Mouse (Mus musculus): Measurements from ENCODE around the gene Cinp. TPM values are rescaled to one million over a fixed set of nuclear protein-coding genes. Genes with fewer than 3 reads are reported as not detected.
A peak's percentile ranks its signal among the peaks of the same experiment; 100 is the strongest.
"Not testable (repeated sequence)": the region's sequence is repeated elsewhere in the genome, so short reads cannot be mapped to it uniquely, and the experiment has no call there.

The Cinp gene
- polyA plus RNA-seq, 1 experiment from 2014 or later: 74.3 TPM

DNA sequence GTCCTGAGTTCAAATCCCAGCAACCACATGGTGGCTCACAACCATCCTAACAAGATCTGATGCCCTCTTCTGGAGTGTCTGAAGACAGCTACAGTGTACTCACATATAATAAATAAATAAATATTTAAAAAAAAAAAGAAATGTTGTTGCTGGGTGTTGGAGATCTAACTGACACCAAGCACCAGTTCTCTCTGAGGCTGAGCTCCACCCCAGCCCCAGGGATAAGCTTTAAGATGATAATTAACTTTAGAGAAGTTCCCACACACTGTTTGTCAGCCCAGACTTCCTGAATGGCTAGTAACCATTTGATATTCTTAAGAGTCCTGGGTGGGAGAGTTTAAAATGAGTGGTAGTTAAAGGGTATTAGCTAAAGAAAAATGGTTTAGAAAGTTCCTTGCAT lies 28.7 kb downstream of the Cinp start:
- Histone ChIP-seq H3K27me3 (no peaks in the 10 kb centered on the region), H3K4me3 (no peak overlapping the region), H3K4me1 (peaks cover 5% of the 10 kb centered on the region; the same call in 1 of the 2 replicates), H3K4me2 (no peak overlapping the region), H3K9me3 (no peaks in the 10 kb centered on the region), H3K9ac (no peak overlapping the region), H3K36me3 (peaks cover 69% of the 10 kb centered on the region), H3K27ac (no peak overlapping the region)
- ATAC-seq (ENCODE audit: insufficient number of reproducible peaks, insufficient read depth, low FRiP score, low TSS enrichment, low read depth): no peak

DNA sequence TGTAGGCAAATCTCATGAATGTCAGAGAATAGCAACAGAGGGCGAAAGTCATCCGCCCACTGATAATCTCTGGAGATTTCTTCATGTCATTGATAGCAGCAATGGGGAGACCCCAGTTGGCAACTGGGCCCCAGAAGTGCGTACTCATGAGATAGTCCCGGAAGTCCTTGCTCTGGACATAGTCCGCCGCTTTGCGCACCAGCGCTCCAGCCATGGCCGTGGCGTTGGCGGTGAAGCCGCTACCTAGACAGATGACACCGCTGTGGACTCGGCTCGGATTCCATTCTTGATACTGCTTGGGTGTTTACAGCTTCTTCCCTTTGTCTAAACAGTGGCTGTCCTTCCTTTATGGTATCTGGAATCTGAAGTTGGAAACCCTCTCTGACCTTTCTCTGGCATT lies 30.3 kb downstream of the Cinp start:
- 96% methylated on average over 15 of the region's 15 CpGs for WGBS
- not testable (repeated sequence) for H3K4me1 ChIP-seq; H3K4me3 ChIP-seq; H3K27ac ChIP-seq; H3K27me3 ChIP-seq; H3K4me2 ChIP-seq; ATAC-seq (ENCODE audit: insufficient number of reproducible peaks, insufficient read depth, low FRiP score, low TSS enrichment, low read depth); H3K9ac ChIP-seq; H3K9me3 ChIP-seq
- peaks cover 60% of the 10 kb centered on the region for H3K36me3 ChIP-seq

DNA sequence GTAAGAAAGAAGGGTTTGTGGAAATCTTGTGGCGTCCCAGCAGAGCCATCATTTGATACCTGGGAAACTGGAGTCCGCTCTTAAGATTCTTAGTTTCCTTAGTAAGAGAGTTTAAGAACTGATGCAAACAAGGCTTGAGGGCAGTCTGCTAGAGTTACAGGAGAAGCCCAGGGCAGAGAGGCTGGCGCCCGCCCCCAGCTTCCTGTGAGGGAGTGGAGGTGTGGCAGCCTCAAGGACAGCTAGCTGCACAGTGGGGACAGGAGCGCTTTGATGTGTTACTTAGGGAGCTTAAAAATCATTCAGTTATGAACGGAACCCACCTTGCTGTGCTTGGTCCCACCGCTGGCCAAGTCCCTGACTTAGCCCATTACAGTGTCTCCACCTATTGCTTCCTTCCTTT lies 31.7 kb downstream of the Cinp start:
- Histone ChIP-seq H3K4me3 (no peak overlapping the region), H3K36me3 (peaks cover 58% of the 10 kb centered on the region), H3K4me2 (no peak overlapping the region), H3K9ac (no peak overlapping the region), H3K9me3 (no peaks in the 10 kb centered on the region), H3K27ac (no peak overlapping the region), H3K4me1 (peaks cover 11% of the 10 kb centered on the region; the same call in 1 of the 2 replicates), H3K27me3 (no peaks in the 10 kb centered on the region)
- ATAC-seq (ENCODE audit: insufficient number of reproducible peaks, insufficient read depth, low FRiP score, low TSS enrichment, low read depth): no peak
- 55% methylated on average over 7 of the region's 7 CpGs for WGBS

DNA sequence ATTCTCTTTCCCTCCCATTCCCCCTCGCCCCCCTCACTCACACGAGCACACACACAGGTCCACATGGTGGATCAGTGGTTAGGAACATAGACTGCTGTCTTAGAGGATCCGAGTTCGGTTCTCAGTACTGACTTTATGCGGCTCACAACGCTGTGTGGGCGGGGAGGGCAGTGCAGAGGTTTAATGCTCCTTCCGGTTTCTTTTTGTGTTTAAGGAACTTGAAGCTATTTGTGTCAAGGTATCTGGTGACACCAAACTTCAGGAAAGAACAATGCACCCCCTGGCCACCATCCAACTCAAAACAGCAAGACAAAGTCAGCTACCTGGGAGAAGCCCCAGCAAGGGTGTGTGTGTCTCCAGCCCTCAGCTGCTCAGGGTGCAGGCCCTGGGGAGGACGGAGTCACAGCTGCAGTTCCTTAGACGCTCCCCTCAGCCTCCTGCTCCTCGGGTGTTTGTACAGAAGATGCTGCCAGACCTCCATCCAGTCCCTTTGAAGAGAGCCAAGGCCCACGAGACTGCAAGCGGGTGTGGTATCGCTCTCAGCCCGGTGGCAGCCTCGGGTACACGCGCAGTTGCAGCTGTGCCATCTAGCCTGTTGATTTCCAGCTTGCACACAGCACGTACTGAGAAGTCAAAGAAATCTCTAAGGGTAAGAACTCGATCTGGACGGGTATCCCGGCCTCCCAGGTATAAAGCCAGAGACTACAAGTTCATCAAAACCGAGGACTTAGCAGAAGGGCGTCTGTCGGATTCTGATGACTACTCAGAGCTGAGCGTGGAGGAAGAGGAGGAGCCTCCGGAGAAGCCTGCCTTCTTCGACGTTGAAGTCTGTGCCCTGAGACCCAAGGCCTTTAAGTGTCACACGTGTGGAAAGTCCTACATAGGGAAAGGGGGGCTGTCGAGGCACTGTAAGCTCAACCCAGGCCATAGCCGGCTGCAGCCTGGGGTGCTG lies 33.9 kb downstream of the Cinp start:
- H3K4me2 ChIP-seq: no peak overlapping the region
- H3K27me3 ChIP-seq: no peaks in the 10 kb centered on the region
- peak overlapping the region; percentile 23; the same call in 1 of the 2 replicates for H3K27ac ChIP-seq
- H3K36me3 ChIP-seq: peaks cover 46% of the 10 kb centered on the region
- WGBS: 83% methylated on average over 32 of the region's 32 CpGs
- H3K9ac ChIP-seq: no peak overlapping the region
- peaks cover 22% of the 10 kb centered on the region for H3K4me1 ChIP-seq
- H3K9me3 ChIP-seq: no peaks in the 10 kb centered on the region
- H3K4me3 ChIP-seq: no peak overlapping the region
- ATAC-seq (ENCODE audit: insufficient number of reproducible peaks, insufficient read depth, low FRiP score, low TSS enrichment, low read depth): no peak

DNA sequence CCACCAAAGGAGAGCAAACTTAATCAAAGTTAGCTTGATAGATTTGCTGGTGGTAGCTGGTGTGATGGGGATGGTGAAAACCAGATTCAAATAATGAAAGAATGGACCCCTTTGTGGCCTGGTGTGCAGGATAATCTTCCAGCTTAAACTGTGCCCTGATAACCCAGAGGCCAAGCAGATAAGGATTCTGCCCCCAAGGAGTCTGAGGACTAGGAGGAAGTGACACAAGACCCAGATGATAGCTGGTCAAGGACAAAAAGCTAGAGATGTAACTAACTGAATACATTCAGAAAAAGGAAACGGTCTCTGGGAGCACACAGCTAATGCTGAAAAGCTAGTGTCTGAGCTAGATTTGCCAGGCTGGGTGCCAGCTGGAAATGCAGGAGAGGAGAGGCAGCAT lies 37.0 kb downstream of the Cinp start:
- no peak for ATAC-seq (ENCODE audit: insufficient number of reproducible peaks, insufficient read depth, low FRiP score, low TSS enrichment, low read depth)
- peaks cover 2% of the 10 kb centered on the region; the same call in 1 of the 2 replicates for H3K27me3 ChIP-seq
- H3K4me3 ChIP-seq: no peak overlapping the region
- H3K27ac ChIP-seq: no peak overlapping the region
- H3K4me2 ChIP-seq: no peak overlapping the region
- peaks cover 17% of the 10 kb centered on the region for H3K4me1 ChIP-seq
- no peaks in the 10 kb centered on the region for H3K9me3 ChIP-seq
- WGBS: 89% methylated on average over 1 of the region's 1 CpGs
- 0 out of 2 replicates have a peak overlapping the region, but pooled peaks have one; percentile 93 for H3K9ac ChIP-seq
- H3K36me3 ChIP-seq: peaks cover 25% of the 10 kb centered on the region

DNA sequence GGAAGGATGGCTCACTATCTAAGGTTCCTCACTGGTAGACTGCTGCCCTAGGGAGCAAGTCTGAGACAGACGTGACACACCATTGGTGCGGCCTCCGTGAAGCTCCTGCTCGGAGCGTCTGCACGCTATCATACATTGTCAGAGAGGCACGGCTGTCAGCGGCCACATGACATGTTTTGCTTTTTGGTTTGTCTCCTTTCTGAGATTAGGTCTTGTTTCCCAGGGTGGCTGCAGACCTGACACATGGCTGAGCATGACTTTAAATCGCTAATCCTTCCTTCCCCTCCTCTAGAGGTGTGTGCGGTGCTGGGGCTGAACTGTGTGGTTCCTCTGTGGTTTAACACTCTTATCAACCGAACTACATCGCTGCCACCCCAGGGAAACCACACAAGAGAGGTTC lies 37.5 kb downstream of the Cinp start:
- Histone ChIP-seq H3K4me1 (peaks cover 17% of the 10 kb centered on the region), H3K9me3 (no peaks in the 10 kb centered on the region), H3K27ac (no peak overlapping the region), H3K36me3 (peaks cover 22% of the 10 kb centered on the region), H3K27me3 (peaks cover 8% of the 10 kb centered on the region), H3K4me2 (peak overlapping the region; percentile 80), H3K4me3 (peak overlapping the region; percentile 91), H3K9ac (peak overlapping the region; percentile 93; the same call in 1 of the 2 replicates)
- WGBS: 79% methylated on average over 12 of the region's 12 CpGs
- ATAC-seq (ENCODE audit: insufficient number of reproducible peaks, insufficient read depth, low FRiP score, low TSS enrichment, low read depth): no peak

DNA sequence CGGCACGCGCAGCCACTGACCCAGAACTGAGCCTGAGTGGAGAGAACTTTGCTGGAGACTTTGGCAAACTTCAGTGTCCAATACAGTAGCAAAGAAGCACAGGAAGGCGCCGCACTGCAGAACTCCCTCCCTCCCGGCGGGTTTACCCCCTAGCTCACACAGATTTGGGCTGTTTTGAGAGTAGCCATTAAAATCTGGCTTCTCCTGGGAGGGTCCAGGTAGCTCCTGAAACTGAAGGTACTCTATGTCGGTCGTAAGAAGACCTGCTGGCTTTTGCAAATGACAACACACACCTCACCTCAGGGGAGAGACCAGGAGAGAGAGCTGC lies 38.1 kb downstream of the Cinp start:
- ATAC-seq (ENCODE audit: insufficient number of reproducible peaks, insufficient read depth, low FRiP score, low TSS enrichment, low read depth): no peak
- peaks cover 17% of the 10 kb centered on the region for H3K36me3 ChIP-seq
- peak overlapping the region; percentile 80 for H3K4me2 ChIP-seq
- peaks cover 21% of the 10 kb centered on the region for H3K4me1 ChIP-seq
- H3K9ac ChIP-seq: peak overlapping the region; percentile 93
- H3K9me3 ChIP-seq: no peaks in the 10 kb centered on the region
- H3K4me3 ChIP-seq: peak overlapping the region; percentile 91
- H3K27ac ChIP-seq: peak overlapping the region; percentile 74
- WGBS: 15% methylated on average over 9 of the region's 9 CpGs
- H3K27me3 ChIP-seq: peaks cover 13% of the 10 kb centered on the region

DNA sequence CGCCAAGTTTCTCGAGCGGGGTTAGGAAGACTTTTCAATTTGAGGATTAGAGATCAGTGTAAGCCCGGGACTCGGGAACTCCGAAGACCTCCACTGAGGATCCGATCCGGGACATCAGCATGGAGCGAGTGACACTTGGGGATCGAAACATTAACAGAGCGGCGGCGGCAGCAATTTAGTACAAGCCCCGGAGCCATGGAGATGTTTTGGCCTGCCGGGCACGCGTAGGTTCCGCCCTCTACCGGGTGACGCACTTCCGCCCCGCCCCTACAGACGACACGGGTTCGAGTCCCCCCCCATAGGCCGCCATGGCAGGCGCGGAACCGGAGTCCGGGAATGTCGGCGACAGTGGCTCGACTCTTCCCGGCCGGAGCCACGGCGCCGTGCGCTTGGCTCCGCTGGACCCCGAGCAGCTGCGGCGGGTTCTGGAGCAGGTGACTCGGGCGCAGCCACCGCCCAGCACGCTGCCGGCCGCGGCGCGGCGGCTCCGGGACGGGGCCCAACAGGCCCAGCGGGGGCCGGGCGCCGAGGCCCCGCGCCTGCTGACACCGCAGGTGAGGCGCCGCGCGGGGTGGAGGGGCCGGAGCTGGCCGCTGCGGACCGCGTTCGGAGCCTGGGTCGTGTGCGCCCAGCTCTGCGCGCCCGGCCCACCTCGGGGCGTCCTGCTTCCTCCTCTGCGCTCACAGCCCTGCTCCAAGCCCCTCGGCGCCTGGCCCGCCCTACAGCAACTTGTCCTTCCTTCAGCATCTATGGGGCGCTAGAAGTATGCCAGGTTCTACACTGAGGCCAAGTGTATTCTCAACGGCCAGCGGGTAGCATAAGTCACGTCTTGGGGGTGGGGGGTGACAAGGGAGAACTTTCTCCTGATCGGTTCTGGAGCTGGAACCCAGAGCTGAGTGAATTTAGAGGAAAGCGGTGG lies 38.7 kb downstream of the Cinp start, which contains the start of gene Zfp839:
TSS of gene Zfp839 (plus strand) at position 244 of the 919 bp plus-strand sequence.
- Histone ChIP-seq H3K9ac (peak within 1 kb of the TSS; percentile 93), H3K36me3 (peaks cover 11% of the 10 kb centered on the region), H3K4me2 (peak within 1 kb of the TSS; percentile 80), H3K4me3 (peak within 1 kb of the TSS; percentile 91), H3K27me3 (peaks cover 13% of the 10 kb centered on the region), H3K4me1 (peaks cover 27% of the 10 kb centered on the region), H3K27ac (peak within 1 kb of the TSS; percentile 74), H3K9me3 (no peaks in the 10 kb centered on the region)
- peak; percentile 69 for ATAC-seq (ENCODE audit: insufficient number of reproducible peaks, insufficient read depth, low FRiP score, low TSS enrichment, low read depth)
- WGBS: under 1% methylated on average over 89 of the region's 89 CpGs

DNA sequence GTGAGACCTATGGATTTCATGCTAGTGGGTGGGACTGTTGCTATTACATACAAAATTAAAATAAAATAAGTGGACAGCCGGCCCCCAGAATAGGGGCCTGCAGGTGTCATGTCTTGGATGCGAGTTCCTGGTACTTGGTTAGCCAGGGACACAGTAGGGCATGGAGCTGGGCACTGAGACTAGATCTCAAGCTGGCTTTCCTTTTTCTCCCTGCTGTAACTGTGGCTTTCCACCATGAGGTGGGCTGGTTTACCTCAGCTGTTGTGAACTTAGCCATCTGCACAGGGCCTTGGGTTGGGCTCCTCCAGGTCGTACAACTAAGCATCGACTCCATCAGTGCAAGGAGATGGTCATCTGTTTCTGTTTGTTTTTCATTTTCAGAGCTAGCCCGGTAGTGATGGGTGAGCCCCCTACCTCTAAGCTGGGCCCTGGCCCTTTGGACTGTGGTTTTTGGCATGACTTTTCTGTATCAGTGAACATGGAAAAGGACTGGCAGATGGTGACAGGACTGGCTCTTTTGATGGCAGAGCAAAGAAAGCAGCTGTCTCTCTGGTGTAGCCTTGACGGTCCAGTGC lies 42.7 kb downstream of the Cinp start:
- H3K36me3 ChIP-seq: no peaks in the 10 kb centered on the region
- H3K27ac ChIP-seq: no peak overlapping the region
- 71% methylated on average over 6 of the region's 6 CpGs for WGBS
- H3K9me3 ChIP-seq: no peaks in the 10 kb centered on the region
- H3K4me3 ChIP-seq: peak overlapping the region; percentile 51
- H3K9ac ChIP-seq: peak overlapping the region; percentile 71
- peak overlapping the region; percentile 67 for H3K4me2 ChIP-seq
- no peak for ATAC-seq (ENCODE audit: insufficient number of reproducible peaks, insufficient read depth, low FRiP score, low TSS enrichment, low read depth)
- H3K27me3 ChIP-seq: peaks cover 16% of the 10 kb centered on the region
- H3K4me1 ChIP-seq: peaks cover 25% of the 10 kb centered on the region

DNA sequence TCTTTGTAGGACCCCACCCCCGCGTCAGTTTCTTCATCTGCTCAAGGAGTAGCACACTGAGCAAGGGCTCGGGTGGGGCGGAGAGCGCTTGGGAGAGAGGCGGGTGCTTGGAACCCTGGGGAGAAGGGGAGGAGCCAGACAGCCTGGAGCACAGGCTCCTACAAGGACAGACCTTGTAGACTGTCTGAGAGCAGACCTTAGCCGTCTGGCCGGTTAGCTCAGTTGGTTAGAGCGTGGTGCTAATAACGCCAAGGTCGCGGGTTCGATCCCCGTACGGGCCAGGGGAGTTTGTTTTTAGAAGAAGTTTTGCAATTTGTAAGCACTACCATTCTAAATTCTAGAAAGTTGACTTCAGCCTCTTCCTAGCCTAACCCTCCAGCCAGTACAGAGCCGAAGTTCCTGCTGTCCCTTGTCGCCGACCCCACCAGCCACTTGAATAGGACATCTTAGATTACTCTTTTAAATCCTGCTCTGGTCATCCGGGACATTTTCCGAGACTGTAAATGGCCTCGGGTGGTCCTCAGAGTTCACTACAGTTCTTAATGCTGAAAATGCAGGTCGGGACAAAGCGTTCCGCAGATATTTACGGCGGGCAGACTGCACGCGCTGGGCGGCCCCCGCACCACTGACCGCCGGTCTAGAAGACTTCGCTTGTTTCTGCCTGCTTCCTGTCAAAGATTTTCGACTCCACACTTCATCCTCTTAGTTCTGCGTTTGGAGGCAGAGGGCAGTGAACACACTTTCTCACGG lies 43.6 kb downstream of the Cinp start:
- Histone ChIP-seq H3K4me2 (peak overlapping the region; percentile 67), H3K36me3 (no peaks in the 10 kb centered on the region), H3K9me3 (no peaks in the 10 kb centered on the region), H3K27me3 (peaks cover 16% of the 10 kb centered on the region), H3K27ac (peak overlapping the region; percentile 56), H3K4me1 (peaks cover 18% of the 10 kb centered on the region), H3K9ac (peak overlapping the region; percentile 71), H3K4me3 (peak overlapping the region; percentile 51)
- WGBS: under 1% methylated on average over 36 of the region's 36 CpGs
- peak; percentile 80 for ATAC-seq (ENCODE audit: insufficient number of reproducible peaks, insufficient read depth, low FRiP score, low TSS enrichment, low read depth)
